Mouse (Mus musculus) MEL (cell line): ENCODE data around the gene Stx6.

ENCODE experiments used
- CTCF ChIP-seq, 3 experiments: IDR thresholded peaks in 2 of 3; conservative IDR thresholded peaks in 1 of 3; 2 replicates each; pipeline ENCODE4 v1.5.1; 2011 to 2012; ENCODE audit warnings: low read length in 3 of 3, low read depth in 2 of 3, mild to moderate bottlenecking in 2 of 3, improper control_type of control experiment in 1 of 3, inconsistent platforms in 1 of 3, mixed read lengths in 1 of 3, moderate library complexity in 1 of 3; ENCODE audit not compliant: control insufficient read depth in 1 of 3, insufficient read depth in 1 of 3, poor library complexity in 1 of 3, severe bottlenecking in 1 of 3
- E2F4 ChIP-seq: IDR thresholded peaks from 2 replicates; pipeline ENCODE4 v1.6.1; 2011; ENCODE audit warnings: low read depth, low read length, improper control_type of control experiment, borderline replicate concordance
- EP300 ChIP-seq, 2 experiments: IDR thresholded peaks; 2 replicates each; pipeline ENCODE4 v1.6.1; 2011; ENCODE audit warnings: improper control_type of control experiment in 2 of 2, low read length in 2 of 2, low read depth in 1 of 2, mild to moderate bottlenecking in 1 of 2
- MAX ChIP-seq: IDR thresholded peaks from 2 replicates; pipeline ENCODE4 v1.6.1; 2011; ENCODE audit warnings: low read length, improper control_type of control experiment
- MEF2A ChIP-seq: IDR thresholded peaks from 2 replicates; pipeline ENCODE4 v1.6.1; 2014; ENCODE audit warnings: low read depth, mild to moderate bottlenecking, inconsistent platforms, low read length, improper control_type of control experiment; ENCODE audit not compliant: poor library complexity, insufficient replicate concordance, severe bottlenecking; ENCODE audit errors: extremely low read depth
- NELFE ChIP-seq: IDR thresholded peaks from 2 replicates; pipeline ENCODE4 v1.6.1; 2011; ENCODE audit warnings: low read depth, low read length, improper control_type of control experiment
- POLR2A ChIP-seq, 2 experiments: IDR thresholded peaks; 2 replicates each; pipeline ENCODE4 v1.6.1; 2011 to 2012; ENCODE audit warnings: low read length in 2 of 2, mild to moderate bottlenecking in 2 of 2, control low read depth in 1 of 2, improper control_type of control experiment in 1 of 2, low read depth in 1 of 2, moderate library complexity in 1 of 2; ENCODE audit not compliant: control insufficient read depth in 1 of 2, insufficient read depth in 1 of 2, poor library complexity in 1 of 2
- POLR2AphosphoS2 ChIP-seq: IDR thresholded peaks from 2 replicates; pipeline ENCODE4 v1.6.1; 2011; ENCODE audit warnings: low read length, improper control_type of control experiment
- RCOR1 ChIP-seq: IDR thresholded peaks from 2 replicates; pipeline ENCODE4 v1.6.1; 2012; ENCODE audit warnings: low read depth, mild to moderate bottlenecking, inconsistent platforms, low read length, improper control_type of control experiment
- SIN3A ChIP-seq: IDR thresholded peaks from 2 replicates; pipeline ENCODE4 v1.6.1; 2012; ENCODE audit warnings: low read length, improper control_type of control experiment, inconsistent platforms
- SMC3 ChIP-seq: IDR thresholded peaks from 2 replicates; pipeline ENCODE4 v1.6.1; 2011; ENCODE audit warnings: low read depth, low read length, improper control_type of control experiment
- TBP ChIP-seq: IDR thresholded peaks from 2 replicates; pipeline ENCODE4 v1.8.0; 2011; ENCODE audit warnings: low read depth, low read length, improper control_type of control experiment
- UBTF ChIP-seq: IDR thresholded peaks from 2 replicates; pipeline ENCODE4 v1.6.1; 2012; ENCODE audit warnings: low read depth, mild to moderate bottlenecking, inconsistent platforms, low read length, improper control_type of control experiment, moderate library complexity, borderline replicate concordance; ENCODE audit not compliant: insufficient read depth

DNA sequence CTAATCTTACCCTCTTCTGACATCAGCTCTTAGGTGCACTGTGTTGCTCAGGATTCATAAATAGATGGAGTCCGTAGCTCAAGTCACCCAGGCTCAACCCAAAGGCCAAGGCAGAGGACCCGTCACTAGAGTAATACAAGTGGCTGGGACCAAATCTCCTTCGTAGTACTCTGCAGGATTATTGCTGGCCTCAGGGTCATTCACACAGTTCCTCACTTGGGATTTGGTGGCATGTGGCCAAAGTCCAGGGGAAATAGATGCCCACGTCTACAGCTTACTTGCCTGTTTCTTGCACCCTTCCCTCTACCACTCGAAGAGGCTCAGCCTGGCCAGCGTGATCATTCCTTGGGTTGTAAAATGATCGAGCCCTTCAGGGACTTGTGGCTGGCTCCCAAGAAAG is 55.4 kb downstream of the Stx6 start:
- no peak for TF ChIP-seq SIN3A
- TF ChIP-seq NELFE: no peak
- TF ChIP-seq RCOR1: no peak
- TF ChIP-seq POLR2A (IDR thresholded peaks at IDR 0.05; ENCODE audit: control insufficient read depth in 1 of 2, insufficient read depth in 1 of 2, low read depth in 1 of 2, low read length in 2 of 2, poor library complexity in 1 of 2): no peak
- no peak for TF ChIP-seq MEF2A
- no peak for TF ChIP-seq CTCF (IDR thresholded peaks at IDR 0.05 in 2 of 3, conservative IDR thresholded peaks at IDR 0.05 in 1 of 3; ENCODE audit: control insufficient read depth in 1 of 3, insufficient read depth in 1 of 3, low read depth in 2 of 3, low read length in 3 of 3, poor library complexity in 1 of 3, severe bottlenecking in 1 of 3)
- no peak for TF ChIP-seq E2F4
- TF ChIP-seq EP300 (IDR thresholded peaks at IDR 0.05; ENCODE audit: low read depth in 1 of 2, low read length in 2 of 2): no peak
- no peak for TF ChIP-seq POLR2AphosphoS2
- no peak for TF ChIP-seq UBTF
- TF ChIP-seq MAX: no peak
- no peak for TF ChIP-seq SMC3
- no peak for TF ChIP-seq TBP
